In the genomic region with DNA sequence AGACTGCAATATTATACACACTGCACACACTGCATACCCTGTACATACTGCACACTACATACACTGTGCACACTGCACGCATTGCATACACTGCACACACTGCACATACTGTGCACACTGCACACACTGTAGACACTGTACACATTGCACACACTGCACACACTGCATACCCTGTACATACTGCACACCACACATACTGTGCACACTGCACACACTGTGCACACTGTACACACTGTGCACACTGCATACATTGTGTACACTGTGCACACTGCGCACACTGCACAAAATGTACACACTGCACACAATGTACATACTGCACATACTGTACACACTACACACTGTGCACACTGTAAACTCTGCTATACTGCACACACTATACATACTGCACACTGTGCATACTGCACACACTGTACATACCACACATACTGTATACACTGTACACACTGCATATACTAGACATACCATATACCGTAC, we compare ENCODE assay signal across 12 mouse cellular contexts.
DNase-seq lines count a peak whose midpoint lies in the region; ATAC-seq and TF ChIP-seq lines count a peak whose summit lies in the region.
"Had no signal": no experiment of that assay in that cellular context is flagged by ENCODE, and none has a peak within 500 bp of the region (broad histone marks: within the 10 kb centered on the region; RNA-seq: fewer than 3 reads in every experiment).

No protein-coding gene starts in this region.

- TF ChIP-seq CTCF in stomach, postnatal 0 days (IDR thresholded peaks at IDR 0.05; ENCODE audit: low read depth) = no peak

- H3K4me1 ChIP-seq in kidney, embryonic 14.5 days (ENCODE audit: control insufficient read depth, insufficient read depth, low read length) = peaks cover 2% of the 10 kb centered on the region; the same call in 1 of the 2 replicates
- H3K4me1 ChIP-seq in stomach, embryonic 14.5 days (ENCODE audit: control insufficient read depth, insufficient read depth, low read length) = no peaks in the 10 kb centered on the region
- H3K4me1 ChIP-seq in stomach, postnatal 0 days (replicated peaks; ENCODE audit: control insufficient read depth, insufficient read depth) = no peaks in the 10 kb centered on the region
- H3K4me1 ChIP-seq in liver, embryonic 16.5 days (ENCODE audit: control insufficient read depth, low read depth, low read length) = no peaks in the 10 kb centered on the region
- H3K4me1 ChIP-seq in intestine, embryonic 16.5 days (ENCODE audit: control insufficient read depth, insufficient read depth, low read length) = no peaks in the 10 kb centered on the region

- WGBS in kidney, embryonic 14.5 days = 97% methylated on average over 3 of the region's 3 CpGs
- WGBS in stomach, embryonic 14.5 days = 98% methylated on average over 3 of the region's 3 CpGs
- WGBS in stomach, postnatal 0 days = 96% methylated on average over 3 of the region's 3 CpGs
- WGBS in liver, embryonic 16.5 days (ENCODE audit: insufficient replicate concordance) = 78% methylated on average over 3 of the region's 3 CpGs
- WGBS in intestine, embryonic 16.5 days = 97% methylated on average over 3 of the region's 3 CpGs

- no peak overlapping the region for H3K9ac ChIP-seq in kidney, embryonic 14.5 days (ENCODE audit: low read depth, low read length)
- no peak overlapping the region for H3K9ac ChIP-seq in stomach, embryonic 14.5 days (replicated peaks; ENCODE audit: low read depth, low read length)
- no peak overlapping the region for H3K9ac ChIP-seq in stomach, postnatal 0 days (ENCODE audit: low read length)
- no peak overlapping the region for H3K9ac ChIP-seq in liver, embryonic 16.5 days (ENCODE audit: low read depth, low read length)
- H3K9ac ChIP-seq in intestine, embryonic 16.5 days (ENCODE audit: low read depth, low read length) = no peak overlapping the region

- H3K4me2 ChIP-seq in kidney, embryonic 14.5 days (replicated peaks; ENCODE audit: low read depth, low read length) = no peak overlapping the region
- H3K4me2 ChIP-seq in stomach, embryonic 14.5 days (replicated peaks; ENCODE audit: low read depth, low read length) = no peak overlapping the region
- no peak overlapping the region for H3K4me2 ChIP-seq in stomach, postnatal 0 days (replicated peaks; ENCODE audit: low read depth)
- no peak overlapping the region for H3K4me2 ChIP-seq in liver, embryonic 16.5 days (ENCODE audit: low read depth, low read length)
- H3K4me2 ChIP-seq in intestine, embryonic 16.5 days (ENCODE audit: low read depth, low read length) = no peak overlapping the region

- no peaks in the 10 kb centered on the region for H3K27me3 ChIP-seq in kidney, embryonic 14.5 days (ENCODE audit: control insufficient read depth, insufficient read depth, low read length)
- no peaks in the 10 kb centered on the region for H3K27me3 ChIP-seq in stomach, embryonic 14.5 days (ENCODE audit: control insufficient read depth, insufficient read depth, low read length)
- H3K27me3 ChIP-seq in stomach, postnatal 0 days (ENCODE audit: control insufficient read depth, insufficient read depth, low read length) = no peaks in the 10 kb centered on the region
- no peaks in the 10 kb centered on the region for H3K27me3 ChIP-seq in liver, embryonic 16.5 days (ENCODE audit: control insufficient read depth, insufficient read depth, low read depth, low read length)
- no peaks in the 10 kb centered on the region for H3K27me3 ChIP-seq in intestine, embryonic 16.5 days (replicated peaks; ENCODE audit: control insufficient read depth, insufficient read depth, low read length)

- no peak overlapping the region for H3K4me3 ChIP-seq in kidney, embryonic 14.5 days (ENCODE audit: low read length)
- H3K4me3 ChIP-seq in stomach, embryonic 14.5 days (ENCODE audit: low read depth, low read length) = no peak overlapping the region
- no peak overlapping the region for H3K4me3 ChIP-seq in stomach, postnatal 0 days (ENCODE audit: low read depth, low read length)
- H3K4me3 ChIP-seq in liver, embryonic 16.5 days (ENCODE audit: low read depth, low read length) = no peak overlapping the region
- H3K4me3 ChIP-seq in intestine, embryonic 16.5 days (ENCODE audit: low read length) = no peak overlapping the region
- H3K4me3 ChIP-seq: heart, adult 2 months had no signal

- no peaks in the 10 kb centered on the region for H3K36me3 ChIP-seq in kidney, embryonic 14.5 days (ENCODE audit: control insufficient read depth, insufficient read depth, low read length)
- H3K36me3 ChIP-seq in stomach, embryonic 14.5 days (ENCODE audit: control insufficient read depth, insufficient read depth, low read length) = no peaks in the 10 kb centered on the region
- H3K36me3 ChIP-seq in stomach, postnatal 0 days (ENCODE audit: control insufficient read depth, insufficient read depth, low read length) = no peaks in the 10 kb centered on the region
- no peaks in the 10 kb centered on the region for H3K36me3 ChIP-seq in liver, embryonic 16.5 days (ENCODE audit: control insufficient read depth, insufficient read depth)
- H3K36me3 ChIP-seq in intestine, embryonic 16.5 days (ENCODE audit: control insufficient read depth, insufficient read depth, low read length) = no peaks in the 10 kb centered on the region

- no peak overlapping the region for H3K27ac ChIP-seq in kidney, embryonic 14.5 days (ENCODE audit: low read depth, low read length)
- H3K27ac ChIP-seq in stomach, embryonic 14.5 days (ENCODE audit: low read length) = no peak overlapping the region
- H3K27ac ChIP-seq in stomach, postnatal 0 days (replicated peaks) = no peak overlapping the region
- no peak overlapping the region for H3K27ac ChIP-seq in liver, embryonic 16.5 days (ENCODE audit: low read length)
- no peak overlapping the region for H3K27ac ChIP-seq in intestine, embryonic 16.5 days (ENCODE audit: low read length)
- H3K27ac ChIP-seq: heart, adult 2 months had no signal

- no peak for DNase-seq in kidney, postnatal 4 days
- no peak for DNase-seq in stomach, postnatal 0 days (ENCODE audit: low spot score)
- no peak for DNase-seq in B cell, adult 2 months
- no peak for DNase-seq in adipocyte (ENCODE audit: low spot score)
- DNase-seq: adrenal gland, postnatal 10 days; heart, adult 2 months; kidney, postnatal 25 days; thymus, adult 18-20 months had no signal

- TF ChIP-seq EP300 in stomach, postnatal 0 days (optimal IDR thresholded peaks at IDR 0.05) = no peak

- ATAC-seq in kidney, embryonic 14.5 days (ENCODE audit: low FRiP score, low TSS enrichment) = 0 out of 2 replicates have a peak, but pooled peaks have one; percentile 52
- ATAC-seq in stomach, embryonic 14.5 days (ENCODE audit: insufficient number of reproducible peaks, insufficient read depth, low FRiP score, low read depth) = peak; percentile 42; the same call in 1 of the 2 replicates
- ATAC-seq in stomach, postnatal 0 days (ENCODE audit: low FRiP score, low TSS enrichment) = no peak
- ATAC-seq in liver, embryonic 16.5 days (ENCODE audit: low read depth) = peak; percentile 37
- ATAC-seq in intestine, embryonic 16.5 days = no peak

- no peaks in the 10 kb centered on the region for H3K9me3 ChIP-seq in kidney, embryonic 14.5 days (ENCODE audit: control insufficient read depth, low read length)
- no peaks in the 10 kb centered on the region for H3K9me3 ChIP-seq in stomach, embryonic 14.5 days (ENCODE audit: control insufficient read depth, low read depth, low read length)
- H3K9me3 ChIP-seq in stomach, postnatal 0 days (ENCODE audit: control insufficient read depth, low read length) = no peaks in the 10 kb centered on the region
- H3K9me3 ChIP-seq in liver, embryonic 16.5 days (replicated peaks; ENCODE audit: control insufficient read depth, low read length) = no peaks in the 10 kb centered on the region
- no peaks in the 10 kb centered on the region for H3K9me3 ChIP-seq in intestine, embryonic 16.5 days (ENCODE audit: control insufficient read depth, low read length)

Comparison
In these comparisons a context has a peak if more than half of its experiments do, and no peak if none do; other contexts are left out.
1. ATAC-seq: peak in kidney, embryonic 14.5 days (single experiment), stomach, embryonic 14.5 days (single experiment) and liver, embryonic 16.5 days (single experiment); none in stomach, postnatal 0 days (single experiment) and intestine, embryonic 16.5 days (single experiment).